Mouse (Mus musculus) mouse trophoblast stem cell (cell line): Measurements from ENCODE around the gene Eid3.

Experiments
- in situ Hi-C, 2 experiments: fragments of 300-500 bp; cut with MseI, MboI; formaldehyde crosslinking; loops; 2 replicates in 1 of 2; 3 replicates in 1 of 2; pipeline ENCODE4 v1.15.1; 2025

Gene Eid3

GRCm38 (mm10) chr10:82866356-82866755 lies at the start of gene Eid3:
Eid3 (plus strand) TSS chr10:82866626.
- in situ Hi-C loops = no loop called here

GRCm38 (mm10) chr10:82817514-82817913 lies 48.9 kb upstream of the Eid3 start:
- in situ Hi-C loops = no loop called here

GRCm38 (mm10) chr10:82817936-82818335 lies 48.5 kb upstream of the Eid3 start:
- in situ Hi-C loops = no loop called here

GRCm38 (mm10) chr10:82818661-82819060 lies 47.8 kb upstream of the Eid3 start:
- in situ Hi-C loops = no loop called here

- in situ Hi-C loops = no loop called here
These were observed 43.2 kb upstream of the Eid3 start for GRCm38 (mm10) chr10:82823108-82823778.

GRCm38 (mm10) chr10:82823779-82824177 lies 42.6 kb upstream of the Eid3 start:
- in situ Hi-C loops = no loop called here

- in situ Hi-C loops = no loop called here
These were observed 41.9 kb upstream of the Eid3 start for GRCm38 (mm10) chr10:82824541-82824940.

GRCm38 (mm10) chr10:82826516-82826915 lies 39.9 kb upstream of the Eid3 start:
- in situ Hi-C loops = no loop called here

- in situ Hi-C loops = no loop called here
These were observed 32.5 kb upstream of the Eid3 start, which contains the start of gene Txnrd1 for GRCm38 (mm10) chr10:82833926-82834325. Txnrd1 (plus strand) TSS chr10:82833951.

- in situ Hi-C loops = no loop called here
These were observed 30.5 kb upstream of the Eid3 start for GRCm38 (mm10) chr10:82835898-82836297.

GRCm38 (mm10) chr10:82838390-82838789 lies 28.0 kb upstream of the Eid3 start:
- in situ Hi-C loops = no loop called here

GRCm38 (mm10) chr10:82844090-82844489 lies 22.3 kb upstream of the Eid3 start:
- in situ Hi-C loops = no loop called here

- in situ Hi-C loops = no loop called here
These were observed 21.7 kb upstream of the Eid3 start for GRCm38 (mm10) chr10:82844731-82845130.

- in situ Hi-C loops = no loop called here
These were observed 18.5 kb upstream of the Eid3 start for GRCm38 (mm10) chr10:82847821-82848459.

GRCm38 (mm10) chr10:82849686-82850353 lies 16.6 kb upstream of the Eid3 start:
- in situ Hi-C loops = no loop called here

GRCm38 (mm10) chr10:82850354-82850752 lies 16.1 kb upstream of the Eid3 start:
- in situ Hi-C loops = no loop called here

- in situ Hi-C loops = no loop called here
These were observed 14.7 kb upstream of the Eid3 start for GRCm38 (mm10) chr10:82851751-82852150.

- in situ Hi-C loops = no loop called here
These were observed 8.3 kb upstream of the Eid3 start for GRCm38 (mm10) chr10:82858032-82858680.

GRCm38 (mm10) chr10:82858691-82859532 lies 7.5 kb upstream of the Eid3 start:
- in situ Hi-C loops = no loop called here

- in situ Hi-C loops = no loop called here
These were observed 6.9 kb upstream of the Eid3 start for GRCm38 (mm10) chr10:82859533-82859915.

- in situ Hi-C loops = no loop called here
These were observed 6.1 kb upstream of the Eid3 start for GRCm38 (mm10) chr10:82860181-82860928.
